Mouse (Mus musculus) heart, adult 2 months (tissue): ENCODE data around the gene Nsun3.

Source experiments
- CTCF ChIP-seq: fragments of 200-600 bp; IDR thresholded peaks from 2 replicates; pipeline ENCODE4 v1.8.1; 2022; ENCODE audit warnings: antibody characterized with exemption, mild to moderate bottlenecking, moderate library complexity
- EP300 ChIP-seq: fragments of 200-500 bp; IDR thresholded peaks from 2 replicates; pipeline ENCODE4 v1.6.1; 2011; ENCODE audit warnings: low read depth, low read length, control low read depth; ENCODE audit not compliant: insufficient read depth

- no peak for TF ChIP-seq CTCF
- TF ChIP-seq EP300 = peak; percentile 76; the same call in 1 of the 2 replicates
Observed at GRCm38 (mm10) chr16:62786621-62787331, at the start of gene Nsun3.
